Mouse (Mus musculus) T-helper 1 cell (primary cell): ENCODE results near the gene Ptcd2.

Source experiments
- in situ Hi-C: fragments of 300-600 bp; cut with MboI, MseI; formaldehyde crosslinking; loops from one replicate; pipeline ENCODE4 v1.15.1; 2025; ENCODE audit warnings: high pct_unique_total_duplicates

The Ptcd2 gene

GRCm38 (mm10) chr13:99307930-99308359 is 36.6 kb downstream of the Ptcd2 start:
- in situ Hi-C loops, result no loop called here

DNA sequence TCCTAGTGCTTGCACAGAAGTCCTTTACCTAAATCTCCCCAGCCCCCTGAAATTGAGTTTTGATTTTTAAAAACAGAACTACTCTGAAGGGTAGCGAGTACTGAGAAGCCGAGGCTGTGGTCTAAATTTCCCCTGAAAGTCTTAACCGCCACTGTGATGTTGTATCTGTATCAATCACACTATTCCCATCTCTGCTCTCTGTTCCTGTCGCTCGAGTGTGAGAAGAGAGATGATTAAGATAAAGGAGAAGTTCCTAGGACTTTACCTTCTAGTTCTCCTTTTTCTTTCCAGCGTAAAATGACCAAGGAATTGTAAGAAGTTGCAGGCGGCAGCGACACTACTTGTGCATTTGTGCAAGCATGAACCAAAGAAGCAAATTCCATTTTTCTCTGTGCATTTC is 38.3 kb downstream of the Ptcd2 start:
- in situ Hi-C loops, result no loop called here

GRCm38 (mm10) chr13:99305186-99305585 is 39.3 kb downstream of the Ptcd2 start:
- in situ Hi-C loops, result no loop called here

DNA sequence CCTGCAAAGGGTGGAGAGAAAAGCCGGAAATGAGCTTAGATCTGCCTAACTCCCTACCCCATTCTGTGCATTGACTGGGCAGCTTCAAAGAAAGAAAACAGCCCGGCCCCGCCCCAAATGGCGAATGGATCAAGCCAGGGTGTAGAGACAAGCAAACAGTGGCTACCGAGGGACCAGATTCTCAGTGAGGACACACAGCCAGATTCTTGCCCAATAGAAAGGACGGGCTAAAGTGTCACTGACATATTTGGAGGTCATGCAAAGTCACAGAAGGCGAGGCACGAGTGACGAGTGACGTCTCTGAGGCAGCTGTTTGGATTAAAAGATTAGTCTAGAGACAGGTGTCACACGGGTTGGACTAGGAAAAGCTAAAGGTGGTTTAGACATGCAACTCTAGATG is 40.1 kb downstream of the Ptcd2 start:
- in situ Hi-C loops, result no loop called here

- in situ Hi-C loops, result no loop called here
These were observed 40.7 kb downstream of the Ptcd2 start for GRCm38 (mm10) chr13:99303846-99304245.

GRCm38 (mm10) chr13:99299921-99300320 is 44.6 kb downstream of the Ptcd2 start:
- in situ Hi-C loops, result no loop called here

DNA sequence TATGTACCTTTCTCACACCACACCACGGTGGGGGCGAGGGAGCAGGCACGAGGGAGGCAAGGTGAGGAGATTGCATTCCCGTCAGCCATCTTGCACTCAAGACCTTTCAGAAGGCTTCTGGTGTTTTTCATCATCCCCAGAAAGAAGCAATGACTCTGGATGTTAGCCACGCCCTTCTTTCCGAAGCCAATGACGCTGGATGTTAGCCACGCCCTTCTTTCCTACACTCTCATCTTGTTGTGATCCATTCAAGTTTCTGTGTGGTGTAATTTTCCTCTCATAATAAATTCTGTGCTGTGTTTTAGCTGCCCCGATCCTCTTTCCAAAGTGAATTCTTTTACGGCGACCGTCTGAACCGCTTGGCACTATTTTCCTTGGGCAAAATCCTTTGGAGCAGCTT is 50.3 kb downstream of the Ptcd2 start:
- in situ Hi-C loops, result no loop called here

GRCm38 (mm10) chr13:99290766-99291165 is 53.7 kb downstream of the Ptcd2 start:
- in situ Hi-C loops, result no loop called here

DNA sequence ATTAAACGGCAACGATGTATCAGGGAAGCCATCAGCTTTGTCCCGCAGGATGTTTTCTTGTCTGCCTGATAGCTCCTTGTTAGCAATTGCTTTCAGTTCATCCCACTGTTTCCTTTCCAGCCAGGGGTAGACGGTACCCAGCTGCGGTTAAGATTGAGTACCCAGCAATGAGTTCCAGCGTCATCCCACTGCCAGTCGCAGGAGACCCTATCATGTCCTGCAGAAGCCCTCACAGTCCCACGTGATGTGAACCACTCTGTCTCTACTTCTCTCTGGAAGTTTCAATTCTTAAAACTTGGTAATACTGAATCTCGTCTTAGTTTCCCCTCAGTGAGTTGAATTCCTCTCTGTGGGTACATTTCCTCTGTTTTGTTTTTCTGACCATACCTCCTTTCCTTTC is 56.7 kb downstream of the Ptcd2 start:
- in situ Hi-C loops, result loop anchor here (5.0 kb wide), 1 partner anchor 90 kb away; no protein-coding TSS in a partner anchor

DNA sequence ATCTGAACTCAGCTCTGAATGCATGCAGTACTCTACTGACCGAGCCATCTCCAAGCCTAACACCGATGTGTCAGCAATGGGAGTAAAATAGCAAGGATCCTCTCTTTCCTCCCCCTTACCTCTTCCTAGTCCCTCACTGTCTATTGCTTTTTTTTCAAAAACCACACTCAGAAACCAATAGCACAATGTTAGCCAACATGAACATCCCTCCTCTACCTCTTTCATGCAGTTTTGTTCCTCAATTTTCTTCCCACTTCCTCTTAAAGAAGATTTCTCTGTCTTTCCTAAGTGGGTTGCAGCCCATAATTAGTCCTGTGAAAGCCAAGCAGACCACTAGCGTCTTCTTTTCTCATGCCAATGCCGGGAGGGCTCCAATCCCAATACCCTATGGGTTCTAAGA is 57.3 kb downstream of the Ptcd2 start:
- in situ Hi-C loops, result loop anchor here (5.0 kb wide), 1 partner anchor 90 kb away; no protein-coding TSS in a partner anchor

- in situ Hi-C loops, result loop anchor here (5.0 kb wide), 1 partner anchor 88 kb away; no protein-coding TSS in a partner anchor
These were observed 59.3 kb downstream of the Ptcd2 start for GRCm38 (mm10) chr13:99285241-99285640.

DNA sequence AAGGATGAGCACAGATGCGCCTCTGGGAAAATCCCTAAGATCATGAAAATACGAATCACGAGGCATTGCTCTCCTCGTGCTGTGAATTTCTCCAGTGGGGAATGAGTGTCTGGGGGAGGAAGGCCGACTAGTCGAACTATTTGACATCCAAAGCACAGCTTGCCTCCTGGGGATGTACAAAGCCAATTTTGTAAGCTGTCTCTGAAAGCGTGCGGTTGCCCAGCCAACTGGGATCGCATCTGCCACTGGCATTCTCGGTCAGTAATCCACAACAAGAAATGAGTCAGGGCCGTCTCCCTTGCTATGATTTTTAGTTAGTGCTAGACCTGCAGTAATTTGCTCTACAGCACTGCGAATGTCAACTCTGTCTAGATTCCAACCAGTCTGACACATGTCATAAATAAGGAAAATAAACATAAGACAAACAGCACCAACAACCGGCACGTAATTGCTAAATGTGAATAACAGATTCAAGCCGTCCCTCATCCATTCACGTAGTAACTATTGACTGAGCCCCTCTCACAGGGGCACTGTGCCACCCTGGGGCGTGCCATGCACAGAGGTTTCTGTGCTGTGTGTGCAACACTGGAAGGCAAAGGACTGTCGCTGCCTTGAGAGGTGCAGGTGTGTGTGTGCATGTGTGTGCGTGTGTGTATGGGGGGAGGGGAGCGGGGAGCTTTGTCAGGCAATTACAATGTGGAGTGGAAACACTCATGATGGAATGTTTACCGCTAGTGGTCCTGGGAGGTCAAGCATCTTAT is 59.9 kb downstream of the Ptcd2 start:
- in situ Hi-C loops, result loop anchor here (5.0 kb wide), 1 partner anchor 87 kb away; no protein-coding TSS in a partner anchor

DNA sequence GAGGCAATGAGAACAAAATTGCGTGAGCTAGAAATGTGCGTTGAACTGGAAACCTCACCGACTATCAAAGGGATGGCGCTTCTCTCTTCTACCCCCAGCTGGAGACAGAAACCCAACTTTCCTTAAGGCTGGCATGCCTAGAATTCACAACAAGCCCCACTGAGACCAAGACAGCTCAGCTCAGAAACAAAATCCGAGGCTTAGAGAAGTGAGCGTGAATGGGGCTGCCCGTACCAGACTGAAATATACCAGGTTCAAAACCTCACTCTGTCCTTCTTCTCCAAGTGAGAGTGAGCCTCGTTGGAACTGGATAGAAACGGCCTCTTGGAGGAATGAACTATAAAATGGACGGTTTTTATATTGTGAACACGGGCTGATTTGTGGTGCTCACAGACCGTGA is 60.6 kb downstream of the Ptcd2 start:
- in situ Hi-C loops, result no loop called here

GRCm38 (mm10) chr13:99282961-99283360 is 61.5 kb downstream of the Ptcd2 start:
- in situ Hi-C loops, result no loop called here

- in situ Hi-C loops, result no loop called here
These were observed 65.2 kb downstream of the Ptcd2 start for GRCm38 (mm10) chr13:99279351-99279750.

DNA sequence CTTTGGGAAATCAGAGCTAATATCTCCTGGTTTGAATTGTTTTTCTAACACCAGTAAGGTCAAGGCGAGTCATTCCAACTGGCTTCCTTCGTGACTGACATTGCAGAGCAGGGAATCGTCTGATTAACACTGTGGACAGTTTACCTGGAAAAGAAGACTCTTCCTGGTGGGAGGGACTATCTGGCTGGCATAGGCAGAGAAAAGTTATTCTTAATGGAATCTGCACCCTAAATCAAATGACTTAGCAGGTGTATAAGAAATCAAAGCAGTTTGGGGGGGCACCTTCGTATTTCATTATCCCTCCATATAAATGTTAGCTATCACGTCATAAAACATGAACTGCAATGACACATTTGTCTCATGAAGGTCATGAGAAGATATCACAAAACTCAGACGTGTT is 66.0 kb downstream of the Ptcd2 start:
- in situ Hi-C loops, result no loop called here

DNA sequence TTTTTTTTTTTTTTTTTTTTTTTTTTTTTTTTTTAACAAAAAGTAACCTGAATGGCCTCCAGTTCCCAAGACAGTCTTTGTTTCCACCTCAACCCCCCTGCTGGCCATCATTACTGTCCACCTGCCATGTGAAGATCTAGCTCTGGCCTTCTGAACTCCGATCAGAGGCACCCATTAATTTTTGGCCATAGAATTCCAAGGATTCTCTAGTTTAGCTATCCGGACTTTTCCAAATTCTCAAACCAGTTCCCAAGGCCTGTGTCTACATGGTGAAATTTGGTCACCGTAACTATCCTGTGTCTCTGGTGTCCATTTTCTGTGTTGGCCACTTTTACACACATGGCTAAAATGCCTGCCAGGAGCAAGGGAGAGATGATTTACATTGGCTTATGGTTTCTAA is 67.0 kb downstream of the Ptcd2 start:
- in situ Hi-C loops, result no loop called here

DNA sequence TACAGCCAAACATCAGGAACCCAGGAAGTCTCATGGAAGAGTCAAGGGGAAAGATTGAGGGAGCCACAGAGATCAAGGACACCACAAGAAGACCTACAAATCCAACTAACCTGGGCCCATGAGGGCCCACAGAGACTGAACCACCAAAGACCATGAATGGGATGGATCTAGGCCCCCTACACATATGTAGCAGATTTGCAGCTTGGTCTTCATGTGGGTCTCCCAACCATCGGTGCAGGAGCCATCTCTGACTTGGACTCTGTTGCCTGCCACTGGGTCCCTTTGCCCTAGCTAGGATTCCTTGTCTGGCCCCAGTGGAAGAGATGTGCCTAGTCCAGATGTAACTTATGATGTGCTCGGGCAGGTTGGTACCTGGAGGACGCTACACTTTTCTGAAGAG is 72.5 kb downstream of the Ptcd2 start:
- in situ Hi-C loops, result no loop called here
